Mouse (Mus musculus) thymus, adult 2 months (tissue): ENCODE measurements around the gene Maoa.

Experiments used
- CTCF ChIP-seq: fragments of 200-500 bp; IDR thresholded peaks from 2 replicates; pipeline ENCODE4 v1.5.1; 2012; ENCODE audit warnings: mild to moderate bottlenecking, control low read depth, low read length, moderate library complexity, borderline replicate concordance; ENCODE audit not compliant: control insufficient read depth, poor library complexity, insufficient read depth; ENCODE audit errors: extremely low read depth
- POLR2A ChIP-seq: fragments of 200-500 bp; IDR thresholded peaks from 2 replicates; pipeline ENCODE4 v1.6.1; 2012; ENCODE audit warnings: mild to moderate bottlenecking, low read length, control low read depth, moderate library complexity; ENCODE audit not compliant: control insufficient read depth, poor library complexity, insufficient read depth; ENCODE audit errors: extremely low read depth

GRCm38 (mm10) chrX:16656511-16656910, 37.0 kb downstream of the Maoa start:
- no peak for TF ChIP-seq CTCF
- TF ChIP-seq POLR2A: no peak
